Mouse (Mus musculus) liver, adult 2 months (tissue): Measurements from ENCODE around the gene Cdk13.

Source experiments
- CTCF ChIP-seq: fragments of 200-500 bp; IDR thresholded peaks from 2 replicates; pipeline ENCODE4 v1.5.1; 2011; ENCODE audit warnings: low read depth, low read length, control low read depth
- POLR2A ChIP-seq: fragments of 200-500 bp; IDR thresholded peaks from 2 replicates; pipeline ENCODE4 v1.6.1; 2011; ENCODE audit warnings: low read length, control low read depth; ENCODE audit not compliant: insufficient read depth; ENCODE audit errors: extremely low read depth

DNA sequence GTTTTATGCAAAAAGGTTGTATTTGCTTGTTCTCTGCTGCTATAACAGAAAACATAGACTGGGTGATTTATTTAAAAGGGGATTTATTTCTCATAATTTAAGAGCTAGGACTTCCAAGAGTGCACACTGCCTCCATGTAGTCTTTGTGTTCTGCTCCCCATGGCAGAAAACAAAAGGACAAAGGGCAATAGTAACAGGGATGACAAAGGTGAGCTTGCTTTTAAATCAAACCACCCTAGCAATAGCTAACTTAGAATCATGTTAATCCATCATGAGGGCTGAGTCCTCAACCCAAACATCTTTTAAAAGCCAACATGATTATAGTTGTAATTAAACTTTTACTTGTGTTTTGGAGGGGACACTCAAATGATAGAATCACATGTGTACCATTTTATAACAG lies 115.4 kb downstream of the Cdk13 start:
- TF ChIP-seq CTCF = no peak
- TF ChIP-seq POLR2A = no peak
